Mouse (Mus musculus): ENCODE measurements around the gene Bid. TPM values are rescaled to one million over a fixed set of nuclear protein-coding genes. Genes with fewer than 3 reads are reported as not detected.

The Bid gene
- total and polyA plus RNA-seq, 3 experiments: 28.2 to 50.2 TPM; not detected in 1

DNA sequence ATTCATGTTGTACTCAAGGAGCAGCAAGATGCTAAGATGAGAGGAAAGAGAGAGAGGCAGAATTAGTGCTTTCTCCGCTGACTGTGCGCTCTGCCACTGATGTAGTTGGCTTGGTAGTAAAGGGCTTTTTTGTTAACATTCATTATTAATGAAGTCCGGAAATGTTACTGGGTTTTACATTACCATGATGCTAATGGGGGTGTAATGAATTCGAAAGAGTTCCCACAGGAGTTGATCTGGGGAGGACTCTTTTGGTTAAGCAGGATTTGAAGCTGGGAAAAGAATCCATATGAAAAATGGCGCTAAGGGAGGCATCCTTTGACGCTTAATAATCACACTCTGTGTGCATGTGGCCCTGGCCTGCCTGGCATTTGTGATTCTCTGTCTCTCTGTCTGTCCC lies 32.2 kb downstream of the Bid start:
- Histone ChIP-seq H3K27ac (ENCODE audit: control insufficient read depth, low read depth, low read length) (no peak overlapping the region), H3K4me1 (ENCODE audit: control insufficient read depth in 1 of 2, insufficient read depth in 2 of 2, low read length in 2 of 2) (no peaks in the 10 kb centered on the region), H3K9ac (ENCODE audit: control insufficient read depth, low read depth, low read length, poor library complexity, severe bottlenecking) (no peak overlapping the region), H3K27me3 (ENCODE audit: control insufficient read depth in 1 of 2, insufficient read depth in 2 of 2, low read length in 2 of 2) (no peaks in the 10 kb centered on the region), H3K79me2 (ENCODE audit: control insufficient read depth, insufficient read depth, low read length, poor library complexity) (no peaks in the 10 kb centered on the region), H3K4me3 (ENCODE audit: control insufficient read depth in 1 of 2, insufficient read depth in 1 of 2, low read depth in 2 of 2, low read length in 2 of 2) (no peak overlapping the region), H3K36me3 (ENCODE audit: control insufficient read depth in 1 of 2, insufficient read depth in 2 of 2, low read length in 2 of 2) (peaks cover 0 to 31% of the 10 kb centered on the region in 2 experiments; a peak in 2 of 4 replicates), H3K9me3 (replicated peaks; ENCODE audit: insufficient read depth, low read length) (no peaks in the 10 kb centered on the region)
- DNase-seq (ENCODE audit: low read depth, low spot score): no peak
- TF ChIP-seq UBTF (IDR thresholded peaks at IDR 0.05; ENCODE audit: borderline replicate concordance, insufficient read depth, low read depth, low read length): no peak
- TF ChIP-seq SIN3A (IDR thresholded peaks at IDR 0.05; ENCODE audit: low read length): no peak
- no peak for TF ChIP-seq GATA1 (IDR thresholded peaks at IDR 0.05; ENCODE audit: low read depth, low read length)
- no peak for TF ChIP-seq TAL1 (IDR thresholded peaks at IDR 0.05; ENCODE audit: low read length)
- TF ChIP-seq ETS1 (IDR thresholded peaks at IDR 0.05; ENCODE audit: low read depth, low read length): no peak
- no peak for TF ChIP-seq ZKSCAN1 (IDR thresholded peaks at IDR 0.05; ENCODE audit: low read depth, low read length)
- no peak for TF ChIP-seq JUND (IDR thresholded peaks at IDR 0.05; ENCODE audit: low read depth, low read length)
- no peak for TF ChIP-seq ELF1 (IDR thresholded peaks at IDR 0.05; ENCODE audit: low read depth, low read length)
- TF ChIP-seq MYB (IDR thresholded peaks at IDR 0.05; ENCODE audit: low read depth, low read length): no peak
- TF ChIP-seq CHD2 (IDR thresholded peaks at IDR 0.05; ENCODE audit: low read length): no peak
- TF ChIP-seq BHLHE40 (IDR thresholded peaks at IDR 0.05; ENCODE audit: borderline replicate concordance, low read depth, low read length): no peak

DNA sequence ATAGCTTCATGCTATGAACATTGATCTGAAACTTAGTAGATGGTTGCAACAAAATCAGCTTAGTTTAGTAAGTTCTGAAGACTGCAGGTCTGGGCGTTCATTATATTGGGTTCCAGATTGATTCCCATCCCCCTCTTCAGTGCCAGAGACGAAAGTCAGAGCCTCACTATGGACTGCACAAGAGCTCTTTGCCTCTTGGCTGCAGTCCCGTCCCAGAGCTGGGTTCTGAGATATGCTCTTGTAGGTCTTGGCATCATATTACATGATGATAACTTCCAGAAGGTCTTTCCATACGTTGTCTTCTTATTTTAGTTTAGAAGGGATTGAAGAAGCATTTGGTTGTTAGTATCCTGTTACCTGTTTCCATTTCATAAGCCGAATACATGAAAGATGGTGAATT lies 37.6 kb downstream of the Bid start:
- H3K36me3 ChIP-seq (ENCODE audit: control insufficient read depth in 1 of 2, insufficient read depth in 2 of 2, low read length in 2 of 2): peaks cover 3 to 37% of the 10 kb centered on the region in 2 experiments
- no peak overlapping the region for H3K9ac ChIP-seq (ENCODE audit: control insufficient read depth, low read depth, low read length, poor library complexity, severe bottlenecking)
- no peak overlapping the region for H3K27ac ChIP-seq (ENCODE audit: control insufficient read depth, low read depth, low read length)
- TF ChIP-seq UBTF (IDR thresholded peaks at IDR 0.05; ENCODE audit: borderline replicate concordance, insufficient read depth, low read depth, low read length) (no peak), EP300 (IDR thresholded peaks at IDR 0.05; ENCODE audit: low read depth in 1 of 2, low read length in 2 of 2) (0 out of 4 replicates have a peak, but pooled peaks of 1 of the 2 experiments have one; percentile 14)
- no peak for DNase-seq (ENCODE audit: low read depth, low spot score)
- 0 out of 4 replicates have a peak, but pooled peaks cover 2% of the 10 kb centered on the region in 2 experiments for H3K4me1 ChIP-seq (ENCODE audit: control insufficient read depth in 1 of 2, insufficient read depth in 2 of 2, low read length in 2 of 2)
- H3K79me2 ChIP-seq (ENCODE audit: control insufficient read depth, insufficient read depth, low read length, poor library complexity): no peaks in the 10 kb centered on the region
- no peak overlapping the region for H3K4me3 ChIP-seq (ENCODE audit: control insufficient read depth in 1 of 2, insufficient read depth in 1 of 2, low read depth in 2 of 2, low read length in 2 of 2)
- H3K27me3 ChIP-seq (ENCODE audit: control insufficient read depth in 1 of 2, insufficient read depth in 2 of 2, low read length in 2 of 2): no peaks in the 10 kb centered on the region
- H3K9me3 ChIP-seq (replicated peaks; ENCODE audit: insufficient read depth, low read length): no peaks in the 10 kb centered on the region

DNA sequence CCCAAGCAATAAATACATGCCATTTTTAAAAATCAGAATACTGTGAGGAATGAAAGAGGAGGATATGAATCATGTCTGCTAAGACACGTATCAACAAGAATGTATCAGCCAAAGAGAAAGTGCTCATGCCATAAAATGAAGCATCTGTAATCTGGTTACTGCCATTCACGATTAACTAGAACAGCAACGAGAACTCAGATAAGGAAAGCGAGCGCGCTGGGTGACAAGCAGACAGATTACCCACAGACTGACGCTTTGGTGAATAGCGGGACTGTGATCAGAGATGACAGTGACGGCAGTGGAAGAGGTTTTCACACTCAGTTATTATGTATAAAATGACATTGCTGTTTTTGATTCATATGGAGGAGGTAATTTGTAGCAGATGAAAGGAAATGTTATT lies 42.8 kb downstream of the Bid start:
- Histone ChIP-seq H3K4me1 (ENCODE audit: control insufficient read depth in 1 of 2, insufficient read depth in 2 of 2, low read length in 2 of 2) (peaks cover 10 to 13% of the 10 kb centered on the region in 2 experiments), H3K4me3 (ENCODE audit: control insufficient read depth in 1 of 2, insufficient read depth in 1 of 2, low read depth in 2 of 2, low read length in 2 of 2) (no peak overlapping the region), H3K36me3 (ENCODE audit: control insufficient read depth in 1 of 2, insufficient read depth in 2 of 2, low read length in 2 of 2) (peaks cover 13 to 46% of the 10 kb centered on the region in 2 experiments), H3K27me3 (ENCODE audit: control insufficient read depth in 1 of 2, insufficient read depth in 2 of 2, low read length in 2 of 2) (no peaks in the 10 kb centered on the region), H3K79me2 (ENCODE audit: control insufficient read depth, insufficient read depth, low read length, poor library complexity) (no peaks in the 10 kb centered on the region), H3K9me3 (replicated peaks; ENCODE audit: insufficient read depth, low read length) (no peaks in the 10 kb centered on the region), H3K27ac (ENCODE audit: control insufficient read depth, low read depth, low read length) (peak overlapping the region; percentile 21; the same call in 1 of the 2 replicates), H3K9ac (ENCODE audit: control insufficient read depth, low read depth, low read length, poor library complexity, severe bottlenecking) (no peak overlapping the region)
- TF ChIP-seq ZMIZ1 (IDR thresholded peaks at IDR 0.05; ENCODE audit: low read depth, low read length) (no peak), EP300 (IDR thresholded peaks at IDR 0.05; ENCODE audit: low read depth in 1 of 2, low read length in 2 of 2) (peak; percentile 57 to 70), UBTF (IDR thresholded peaks at IDR 0.05; ENCODE audit: borderline replicate concordance, insufficient read depth, low read depth, low read length) (no peak), NELFE (IDR thresholded peaks at IDR 0.05; ENCODE audit: low read depth, low read length) (no peak), ZC3H11A (IDR thresholded peaks at IDR 0.05; ENCODE audit: low read depth, low read length) (no peak), ETS1 (IDR thresholded peaks at IDR 0.05; ENCODE audit: low read depth, low read length) (peak; percentile 69), JUND (IDR thresholded peaks at IDR 0.05; ENCODE audit: low read depth, low read length) (no peak), BHLHE40 (IDR thresholded peaks at IDR 0.05; ENCODE audit: borderline replicate concordance, low read depth, low read length) (no peak), RCOR1 (IDR thresholded peaks at IDR 0.05; ENCODE audit: low read depth, low read length) (peak; percentile 95), GABPA (IDR thresholded peaks at IDR 0.05; ENCODE audit: low read depth, low read length) (no peak), SIN3A (IDR thresholded peaks at IDR 0.05; ENCODE audit: low read length) (no peak; the same call in 1 of the 2 replicates), GATA1 (IDR thresholded peaks at IDR 0.05; ENCODE audit: low read depth, low read length) (peak; percentile 90), TAL1 (IDR thresholded peaks at IDR 0.05; ENCODE audit: low read length) (peak; percentile 38; the same call in 1 of the 2 replicates), RAD21 (IDR thresholded peaks at IDR 0.05; ENCODE audit: low read depth, low read length) (no peak), CHD2 (IDR thresholded peaks at IDR 0.05; ENCODE audit: low read length) (no peak), TCF12 (IDR thresholded peaks at IDR 0.05; ENCODE audit: low read depth, low read length) (peak; percentile 71), MYC (IDR thresholded peaks at IDR 0.05; ENCODE audit: low read depth, low read length) (no peak), MXI1 (IDR thresholded peaks at IDR 0.05; ENCODE audit: low read depth, low read length) (peak; percentile 57)
- peak; percentile 74 for DNase-seq (ENCODE audit: low read depth, low spot score)

Data from MEL (cell line).